Mouse (Mus musculus) heart, adult 2 months (tissue): ENCODE data around the gene Akap6. TPM values are rescaled to one million over a fixed set of nuclear protein-coding genes. Genes with fewer than 3 reads are reported as not detected.

Experiments used
- DNase-seq, 2 experiments: peaks; one replicate each; pipeline ENCODE4 v3.0.0; 2021
- H3K27ac ChIP-seq: fragments of 200-600 bp; 2 replicates; pipeline ENCODE4 v1.8.1; 2022
- H3K27me3 ChIP-seq: fragments of 200-500 bp; 2 replicates; pipeline ENCODE4 v1.6.1; 2012; ENCODE audit warnings: mild to moderate bottlenecking, low read length, inconsistent platforms, mixed read lengths; ENCODE audit not compliant: control insufficient read depth, insufficient read depth
- H3K36me3 ChIP-seq: fragments of 200-500 bp; 2 replicates; pipeline ENCODE4 v1.6.1; 2012; ENCODE audit warnings: low read length, inconsistent platforms; ENCODE audit not compliant: control insufficient read depth, insufficient read depth
- H3K4me1 ChIP-seq: fragments of 200-500 bp; 2 replicates; pipeline ENCODE4 v1.6.1; 2011; ENCODE audit warnings: low read length; ENCODE audit not compliant: control insufficient read depth, insufficient read depth
- H3K4me3 ChIP-seq: fragments of 200-600 bp; 2 replicates; pipeline ENCODE4 v1.8.1; 2022
- H3K79me2 ChIP-seq: fragments of 200-500 bp; replicated peaks from 2 replicates; pipeline ENCODE4 v1.6.1; 2012; ENCODE audit warnings: mild to moderate bottlenecking, inconsistent platforms, low read length, moderate library complexity, mixed read lengths; ENCODE audit not compliant: control insufficient read depth, insufficient read depth
- H3K9ac ChIP-seq: fragments of 200-500 bp; 2 replicates; pipeline ENCODE4 v1.6.1; 2012; ENCODE audit warnings: low read depth, mild to moderate bottlenecking, control low read depth, inconsistent platforms, low read length, mixed read lengths
- CTCF ChIP-seq: fragments of 200-600 bp; IDR thresholded peaks from 2 replicates; pipeline ENCODE4 v1.8.1; 2022; ENCODE audit warnings: antibody characterized with exemption, mild to moderate bottlenecking, moderate library complexity
- EP300 ChIP-seq: fragments of 200-500 bp; IDR thresholded peaks from 2 replicates; pipeline ENCODE4 v1.6.1; 2011; ENCODE audit warnings: low read depth, low read length, control low read depth; ENCODE audit not compliant: insufficient read depth
- POLR2A ChIP-seq: fragments of 200-500 bp; IDR thresholded peaks from 2 replicates; pipeline ENCODE4 v1.6.1; 2011; ENCODE audit warnings: mild to moderate bottlenecking, low read depth, low read length, control low read depth; ENCODE audit not compliant: insufficient read depth
- WGBS: fragments of 180-500 bp; shearing (Covaris S2); methylation state at CpG from one replicate; pipeline ENCODE4 v1.1.7; 2018; 5-methylcytosine and 5-hydroxymethylcytosine counted together
- intact Hi-C: fragments of 180-260 bp; cut with DNase I; formaldehyde crosslinking; loops from one replicate; pipeline ENCODE4 v1.15.1; 2025
- polyA plus RNA-seq: library from polyadenylated mRNA; depleted of rRNA; stranded (reverse); fragments of >200 nt; gene quantifications from 2 replicates; pipeline ENCODE4 v1.2.3, GENCODE M21; 2012
- total RNA-seq, 2 experiments: library from RNA; stranded (reverse); gene quantifications; 2 replicates each; pipeline ENCODE4 v1.2.3; 2021

The Akap6 gene
- total and polyA plus RNA-seq, 3 experiments: 14.1 to 100 (median 94.6) TPM

DNA sequence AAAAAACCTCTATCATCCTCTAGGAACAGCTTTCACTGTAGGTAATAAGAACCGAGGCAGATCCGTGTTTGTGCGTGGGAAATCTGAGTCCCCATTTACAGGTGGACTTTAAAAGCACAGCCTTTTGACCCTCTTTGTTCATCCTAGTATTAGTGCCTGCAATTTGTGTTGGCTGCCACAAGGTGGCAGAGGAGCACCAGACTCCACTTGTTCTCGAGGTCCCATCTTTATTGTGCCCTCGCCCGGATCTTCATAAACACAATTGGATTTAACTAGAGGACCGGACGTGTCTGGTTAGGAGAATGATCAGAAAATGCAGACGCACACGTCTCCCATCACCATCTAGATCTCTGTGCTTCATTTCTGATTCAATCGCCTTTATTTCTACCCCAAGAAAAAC, 219.8 kb downstream of the Akap6 start:
- H3K79me2 ChIP-seq: no peaks in the 10 kb centered on the region
- intact Hi-C loops: loop anchor here (5.0 kb wide), 1 partner anchor 1638 kb away; no protein-coding TSS in a partner anchor
- H3K9ac ChIP-seq: no peak overlapping the region
- WGBS: 31% methylated on average over 11 of the region's 11 CpGs
- peaks cover 2% of the 10 kb centered on the region; the same call in 1 of the 2 replicates for H3K36me3 ChIP-seq
- peaks cover 5% of the 10 kb centered on the region for H3K4me1 ChIP-seq
- DNase-seq: peak; percentile 27 to 50
- H3K27me3 ChIP-seq: no peaks in the 10 kb centered on the region
- peak; percentile 63; the same call in 1 of the 2 replicates for TF ChIP-seq EP300
- no peak for TF ChIP-seq POLR2A
- no peak overlapping the region for H3K27ac ChIP-seq
- no peak overlapping the region for H3K4me3 ChIP-seq

- H3K9ac ChIP-seq: no peak overlapping the region; the same call in 1 of the 2 replicates
- intact Hi-C loops: no loop called here
- 53% methylated on average over 6 of the region's 6 CpGs for WGBS
Observed at GRCm38 (mm10) chr12:52922510-52922909, 223.3 kb downstream of the Akap6 start.

DNA sequence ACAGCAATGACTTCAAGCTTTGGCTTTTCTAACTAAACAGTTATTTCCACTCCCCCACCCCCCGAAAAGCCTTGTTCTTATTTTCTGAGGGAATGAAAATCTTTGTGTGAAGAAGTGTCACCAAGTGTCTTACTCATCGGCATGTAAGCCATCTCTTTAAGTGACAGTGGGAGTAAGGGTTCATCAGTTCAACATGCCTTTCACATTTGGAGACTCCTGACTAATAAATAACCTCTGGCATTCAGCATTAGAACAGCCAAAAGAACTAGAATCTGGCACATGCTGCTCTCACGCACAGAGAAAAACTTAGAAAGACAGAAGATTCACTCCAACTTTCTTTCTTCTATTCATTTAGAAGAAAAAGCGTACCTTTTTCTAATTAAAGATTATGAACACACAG, 226.3 kb downstream of the Akap6 start:
- Histone ChIP-seq H3K36me3 (peaks cover 2% of the 10 kb centered on the region; the same call in 1 of the 2 replicates), H3K4me1 (peaks cover 5% of the 10 kb centered on the region), H3K9ac (no peak overlapping the region), H3K79me2 (0 out of 2 replicates have a peak, but pooled peaks cover 2% of the 10 kb centered on the region), H3K27ac (no peak overlapping the region), H3K4me3 (no peak overlapping the region), H3K27me3 (no peaks in the 10 kb centered on the region)
- no peak for DNase-seq
- TF ChIP-seq CTCF (no peak), POLR2A (no peak), EP300 (no peak)
- intact Hi-C loops: no loop called here
- 80% methylated on average over 4 of the region's 4 CpGs for WGBS

More at GRCm38 (mm10) chr12:52922510-52922909, 223.3 kb downstream of the Akap6 start:
- H3K4me3 ChIP-seq: no peak overlapping the region
- no peak for DNase-seq
- no peak for TF ChIP-seq CTCF
- TF ChIP-seq EP300: 0 out of 2 replicates have a peak, but pooled peaks have one; percentile 19
- TF ChIP-seq POLR2A: no peak
- peaks cover 2% of the 10 kb centered on the region; the same call in 1 of the 2 replicates for H3K36me3 ChIP-seq
- 0 out of 2 replicates have a peak, but pooled peaks cover 2% of the 10 kb centered on the region for H3K79me2 ChIP-seq
- peaks cover 5% of the 10 kb centered on the region for H3K4me1 ChIP-seq
- no peaks in the 10 kb centered on the region for H3K27me3 ChIP-seq
- H3K27ac ChIP-seq: no peak overlapping the region

GRCm38 (mm10) chr12:52933832-52934231, 234.6 kb downstream of the Akap6 start:
- no peak overlapping the region for H3K27ac ChIP-seq
- no peaks in the 10 kb centered on the region for H3K4me1 ChIP-seq
- no peaks in the 10 kb centered on the region for H3K27me3 ChIP-seq
- no peak overlapping the region for H3K9ac ChIP-seq
- no peak overlapping the region for H3K4me3 ChIP-seq
- TF ChIP-seq EP300 (no peak), POLR2A (no peak), CTCF (no peak)
- intact Hi-C loops: no loop called here
- WGBS: 59% methylated on average over 7 of the region's 13 CpGs
- no peak for DNase-seq
- H3K36me3 ChIP-seq: no peaks in the 10 kb centered on the region
- H3K79me2 ChIP-seq: no peaks in the 10 kb centered on the region

- H3K9ac ChIP-seq: no peak overlapping the region
- no peaks in the 10 kb centered on the region for H3K4me1 ChIP-seq
- H3K4me3 ChIP-seq: no peak overlapping the region
- DNase-seq: no peak
- intact Hi-C loops: no loop called here
- H3K36me3 ChIP-seq: no peaks in the 10 kb centered on the region
- H3K27me3 ChIP-seq: no peaks in the 10 kb centered on the region
- H3K27ac ChIP-seq: no peak overlapping the region
- no peaks in the 10 kb centered on the region for H3K79me2 ChIP-seq
- TF ChIP-seq EP300: no peak
- peak; percentile 60 for TF ChIP-seq CTCF
- WGBS: 92% methylated on average over 3 of the region's 3 CpGs
Observed at GRCm38 (mm10) chr12:52934989-52935388, 235.8 kb downstream of the Akap6 start.

DNA sequence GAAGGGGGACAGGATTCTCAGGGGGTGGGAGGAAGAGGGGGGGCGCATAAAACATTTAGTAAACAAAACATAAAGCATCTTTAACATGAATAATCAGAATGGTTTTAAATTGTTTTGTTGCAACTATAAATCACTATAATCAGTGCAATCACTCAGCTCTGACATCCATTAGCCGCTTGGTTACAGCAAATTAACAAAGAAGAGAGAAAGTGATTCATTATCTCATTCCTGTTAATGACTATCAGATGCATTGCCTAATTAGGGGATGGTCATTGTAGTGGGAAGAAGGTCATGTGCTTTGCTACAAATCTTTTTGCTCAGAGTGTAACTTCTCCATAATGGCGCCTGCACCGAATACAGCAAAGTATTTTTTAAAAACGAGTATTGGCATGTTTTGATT, 239.6 kb downstream of the Akap6 start:
- Histone ChIP-seq H3K27me3 (no peaks in the 10 kb centered on the region), H3K4me3 (no peak overlapping the region), H3K4me1 (no peaks in the 10 kb centered on the region), H3K36me3 (no peaks in the 10 kb centered on the region), H3K9ac (no peak overlapping the region), H3K27ac (no peak overlapping the region), H3K79me2 (no peaks in the 10 kb centered on the region)
- no peak for TF ChIP-seq CTCF
- TF ChIP-seq EP300: no peak
- no peak for TF ChIP-seq POLR2A
- WGBS: 89% methylated on average over 5 of the region's 5 CpGs
- no peak for DNase-seq
- intact Hi-C loops: no loop called here
